Mouse (Mus musculus) myocyte (in vitro differentiated cells): ENCODE results near the gene Cers5. TPM values are rescaled to one million over a fixed set of nuclear protein-coding genes. Genes with fewer than 3 reads are reported as not detected.
A peak's percentile ranks its signal among the peaks of the same experiment; 100 is the strongest.

Source experiments
- H3K27me3 ChIP-seq: one replicate; pipeline ENCODE4 v1.6.1; 2011; ENCODE audit not compliant: control insufficient read depth, insufficient read depth, insufficient read length
- H3K36me3 ChIP-seq: one replicate; pipeline ENCODE4 v1.6.1; 2011; ENCODE audit not compliant: control insufficient read depth, insufficient read depth
- H3K4me2 ChIP-seq: one replicate; pipeline ENCODE4 v1.6.1; 2011; ENCODE audit warnings: low read depth, control low read depth
- H3K4me3 ChIP-seq: one replicate; pipeline ENCODE4 v1.5.1; 2011; ENCODE audit warnings: mild to moderate bottlenecking, control low read depth, moderate library complexity
- H3K79me2 ChIP-seq: one replicate; pipeline ENCODE4 v1.6.1; 2011; ENCODE audit not compliant: control insufficient read depth, insufficient read depth
- H3ac ChIP-seq: one replicate; pipeline ENCODE4 v1.6.1; 2011; ENCODE audit not compliant: control insufficient read depth, insufficient read length
- CEBPB ChIP-seq: IDR thresholded peaks from 2 replicates; pipeline ENCODE4 v1.6.1; 2011; ENCODE audit warnings: mild to moderate bottlenecking, moderate library complexity; ENCODE audit not compliant: poor library complexity, insufficient read depth, severe bottlenecking
- E2F4 ChIP-seq: IDR thresholded peaks from one replicate; pipeline ENCODE4 v1.6.1; 2011; ENCODE audit warnings: mild to moderate bottlenecking, control low read depth, moderate library complexity; ENCODE audit not compliant: insufficient read depth
- MAX ChIP-seq: IDR thresholded peaks from one replicate; pipeline ENCODE4 v1.6.1; 2011; ENCODE audit warnings: low read depth, mild to moderate bottlenecking, control low read depth
- MYOD1 ChIP-seq, 3 experiments: IDR thresholded peaks; one replicate each; pipeline ENCODE4 v1.6.1; 2011; ENCODE audit warnings: control low read depth in 2 of 3, low read depth in 2 of 3, mild to moderate bottlenecking in 2 of 3, moderate library complexity in 1 of 3; ENCODE audit not compliant: insufficient read length in 2 of 3, control insufficient read depth in 1 of 3
- MYOG ChIP-seq, 3 experiments: IDR thresholded peaks; one replicate each; pipeline ENCODE4 v1.6.1; 2011; ENCODE audit warnings: control low read depth in 2 of 3, low read depth in 2 of 3, mild to moderate bottlenecking in 2 of 3; ENCODE audit not compliant: insufficient read length in 2 of 3, control insufficient read depth in 1 of 3, insufficient read depth in 1 of 3
- POLR2A ChIP-seq: IDR thresholded peaks from one replicate; pipeline ENCODE4 v1.6.1; 2011; ENCODE audit warnings: low read depth, mild to moderate bottlenecking, control low read depth, moderate library complexity; ENCODE audit not compliant: insufficient read length
- POLR2AphosphoS2 ChIP-seq: IDR thresholded peaks from one replicate; pipeline ENCODE4 v1.6.1; 2011; ENCODE audit warnings: low read depth, control low read depth; ENCODE audit not compliant: insufficient read length
- REST ChIP-seq: IDR thresholded peaks from one replicate; pipeline ENCODE4 v1.6.1; 2011; ENCODE audit warnings: mild to moderate bottlenecking, control low read depth, moderate library complexity; ENCODE audit not compliant: insufficient read depth, insufficient read length
- SRF ChIP-seq: IDR thresholded peaks from one replicate; pipeline ENCODE4 v1.6.1; 2011; ENCODE audit warnings: low read depth; ENCODE audit not compliant: control insufficient read depth, insufficient read length
- TCF12 ChIP-seq: IDR thresholded peaks from one replicate; pipeline ENCODE4 v1.6.1; 2011; ENCODE audit warnings: mild to moderate bottlenecking, control low read depth; ENCODE audit not compliant: poor library complexity, insufficient read depth, severe bottlenecking
- TCF3 ChIP-seq: IDR thresholded peaks from one replicate; pipeline ENCODE4 v1.6.1; 2011; ENCODE audit warnings: low read depth, control low read depth; ENCODE audit not compliant: insufficient read length
- USF1 ChIP-seq: IDR thresholded peaks from one replicate; pipeline ENCODE4 v1.6.1; 2011; ENCODE audit warnings: low read depth, mild to moderate bottlenecking, control low read depth, moderate library complexity
- polyA plus RNA-seq: library from polyadenylated mRNA; unstranded; fragments of >200 nt; fragmentation: generic; extraction: Trizol; gene quantifications from one replicate; pipeline ENCODE4 v1.2.1, GENCODE M21; 2012; ENCODE audit warnings: missing spikeins

Gene Cers5
- polyA plus RNA-seq, 1 experiment, result 68.6 TPM

GRCm38 (mm10) chr15:99806171-99806570 is 33.5 kb upstream of the Cers5 start:
- H3K4me2 ChIP-seq, result no peak overlapping the region
- H3ac ChIP-seq, result no peak overlapping the region
- peaks cover 51% of the 10 kb centered on the region for H3K36me3 ChIP-seq
- H3K27me3 ChIP-seq, result no peaks in the 10 kb centered on the region
- peaks cover 70% of the 10 kb centered on the region for H3K79me2 ChIP-seq
- no peak overlapping the region for H3K4me3 ChIP-seq
- peak; percentile 57 for TF ChIP-seq POLR2AphosphoS2
- TF ChIP-seq USF1, result no peak
- no peak for TF ChIP-seq SRF
- no peak for TF ChIP-seq POLR2A
- no peak for TF ChIP-seq E2F4

DNA sequence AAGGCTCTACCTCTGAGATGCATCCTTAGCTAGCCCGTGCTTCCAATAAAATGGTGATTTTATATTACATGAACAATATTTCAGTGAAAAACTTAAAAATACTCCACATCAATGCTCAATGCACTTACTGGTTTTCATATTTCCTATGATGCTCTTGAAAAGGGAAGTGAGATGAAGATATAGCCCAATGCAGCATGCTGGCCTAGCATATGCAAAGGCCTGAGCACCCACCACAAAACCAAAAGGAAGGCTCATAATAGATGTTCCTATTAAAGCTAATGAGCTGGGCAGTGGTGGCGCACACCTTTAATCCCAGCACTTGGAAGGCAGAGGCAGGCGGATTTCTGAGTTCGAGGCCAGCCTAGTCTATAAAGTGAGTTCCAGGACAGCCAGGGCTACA is 33.0 kb upstream of the Cers5 start:
- H3ac ChIP-seq, result no peak overlapping the region
- no peak overlapping the region for H3K4me2 ChIP-seq
- H3K36me3 ChIP-seq, result peaks cover 56% of the 10 kb centered on the region
- peaks cover 65% of the 10 kb centered on the region for H3K79me2 ChIP-seq
- H3K4me3 ChIP-seq, result no peak overlapping the region
- no peaks in the 10 kb centered on the region for H3K27me3 ChIP-seq
- no peak for TF ChIP-seq POLR2A
- no peak for TF ChIP-seq SRF

GRCm38 (mm10) chr15:99803186-99803644 is 30.5 kb upstream of the Cers5 start:
- Histone ChIP-seq H3K36me3 (peaks cover 71% of the 10 kb centered on the region), H3K4me2 (peak overlapping the region; percentile 49), H3ac (no peak overlapping the region), H3K79me2 (peaks cover 47% of the 10 kb centered on the region), H3K4me3 (no peak overlapping the region), H3K27me3 (no peaks in the 10 kb centered on the region)
- TF ChIP-seq E2F4 (no peak), POLR2A (peak; percentile 66), MYOD1 (IDR thresholded peaks at IDR 0.05; ENCODE audit: control insufficient read depth in 1 of 3, insufficient read length in 2 of 3, low read depth in 2 of 3) (peak in 2 of 3 experiments; percentile 4 to 37), MYOG (IDR thresholded peaks at IDR 0.05; ENCODE audit: control insufficient read depth in 1 of 3, insufficient read depth in 1 of 3, insufficient read length in 2 of 3, low read depth in 2 of 3) (no peak), MAX (no peak), POLR2AphosphoS2 (peak; percentile 59), CEBPB (peak; percentile 79)

DNA sequence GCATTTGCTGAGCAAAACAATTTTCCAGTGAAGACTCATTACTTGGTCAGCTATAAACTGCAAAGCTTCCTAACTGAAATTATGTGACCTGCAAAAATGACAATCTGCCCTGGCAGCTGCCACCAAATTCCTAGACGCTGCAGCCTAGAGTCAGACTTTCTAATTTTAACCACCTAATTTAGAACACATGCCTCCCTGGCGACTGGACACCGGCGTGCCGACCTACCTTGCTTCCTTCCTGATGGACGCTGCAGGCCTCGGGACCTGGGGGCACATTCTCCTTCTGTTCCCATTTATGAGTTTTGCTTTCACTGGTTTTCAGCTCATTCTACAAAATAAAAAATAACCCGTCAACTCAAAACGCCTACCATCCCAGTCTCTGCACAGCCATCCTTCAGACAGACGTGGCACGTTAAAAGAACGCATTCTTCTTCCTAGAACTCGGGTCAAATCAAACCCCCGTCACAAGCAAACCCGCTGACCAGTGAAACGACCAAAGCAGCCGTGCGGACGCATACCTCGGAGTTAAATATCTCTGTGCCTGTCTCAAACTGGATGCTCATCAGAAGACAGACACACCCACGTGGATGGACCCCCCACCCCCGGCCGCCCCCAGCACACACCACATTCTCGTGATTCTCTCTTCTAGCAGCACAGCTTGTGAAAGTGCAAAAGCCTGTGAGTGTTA is 29.3 kb upstream of the Cers5 start:
- Histone ChIP-seq H3K4me2 (peak overlapping the region; percentile 49), H3K4me3 (no peak overlapping the region), H3K27me3 (no peaks in the 10 kb centered on the region), H3K79me2 (peaks cover 35% of the 10 kb centered on the region), H3ac (no peak overlapping the region), H3K36me3 (peaks cover 72% of the 10 kb centered on the region)
- TF ChIP-seq MYOG (IDR thresholded peaks at IDR 0.05; ENCODE audit: control insufficient read depth in 1 of 3, insufficient read depth in 1 of 3, insufficient read length in 2 of 3, low read depth in 2 of 3), result peak in 2 of 3 experiments; percentile 71 to 92
- TF ChIP-seq MYOD1 (IDR thresholded peaks at IDR 0.05; ENCODE audit: control insufficient read depth in 1 of 3, insufficient read length in 2 of 3, low read depth in 2 of 3), result peak; percentile 36 to 63 (median 40)
- no peak for TF ChIP-seq MAX
- TF ChIP-seq REST, result no peak
- TF ChIP-seq USF1, result peak; percentile 8
- TF ChIP-seq TCF12, result peak; percentile 54
- TF ChIP-seq POLR2AphosphoS2, result no peak

- peaks cover 17% of the 10 kb centered on the region for H3K79me2 ChIP-seq
- no peak for TF ChIP-seq POLR2AphosphoS2
- TF ChIP-seq TCF12, result no peak
- TF ChIP-seq MYOD1 (IDR thresholded peaks at IDR 0.05; ENCODE audit: control insufficient read depth in 1 of 3, insufficient read length in 2 of 3, low read depth in 2 of 3), result no peak
- no peak for TF ChIP-seq MAX
- no peak for TF ChIP-seq REST
- TF ChIP-seq MYOG (IDR thresholded peaks at IDR 0.05; ENCODE audit: control insufficient read depth in 1 of 3, insufficient read depth in 1 of 3, insufficient read length in 2 of 3, low read depth in 2 of 3), result no peak
- TF ChIP-seq SRF, result no peak
- no peak for TF ChIP-seq CEBPB
- no peak for TF ChIP-seq E2F4
- TF ChIP-seq POLR2A, result no peak
- no peak for TF ChIP-seq TCF3
- no peak overlapping the region for H3ac ChIP-seq
- H3K4me2 ChIP-seq, result no peak overlapping the region
- H3K27me3 ChIP-seq, result no peaks in the 10 kb centered on the region
- peaks cover 64% of the 10 kb centered on the region for H3K36me3 ChIP-seq
- H3K4me3 ChIP-seq, result no peak overlapping the region
Measured at GRCm38 (mm10) chr15:99799706-99800105, 27.0 kb upstream of the Cers5 start.
